Mouse (Mus musculus): ENCODE data around the gene Tns2. TPM values are rescaled to one million over a fixed set of nuclear protein-coding genes. Genes with fewer than 3 reads are reported as not detected.

Tns2 gene
- polyA plus RNA-seq, 1 experiment from 2014 or later = 4.4 TPM

Other genes starting within 250 kb of the Tns2 start
- 0.45 and 0.65 TPM in 2 replicates for gene Krt1, start 249.6 kb upstream of the Tns2 start, polyA plus RNA-seq (2015; fragmentation: Nextera tagmentation; extraction: Ambion mirVana)
- 0.63 and 0.78 TPM in 2 replicates for gene Krt77, start 230.7 kb upstream of the Tns2 start, polyA plus RNA-seq (2015; fragmentation: Nextera tagmentation; extraction: Ambion mirVana)
- gene Krt76, start 207.5 kb upstream of the Tns2 start, polyA plus RNA-seq (2015; fragmentation: Nextera tagmentation; extraction: Ambion mirVana) = 0.51 and 0.74 TPM in 2 replicates
- 1.2 and 43.4 TPM in 2 replicates for gene Krt4, start 175.7 kb upstream of the Tns2 start, polyA plus RNA-seq (2015; fragmentation: Nextera tagmentation; extraction: Ambion mirVana)
- 0.71 and 0.74 TPM in 2 replicates for gene Krt79, start 160.1 kb upstream of the Tns2 start, polyA plus RNA-seq (2015; fragmentation: Nextera tagmentation; extraction: Ambion mirVana)
- 0.43 and 0.50 TPM in 2 replicates for gene Krt78, start 146.1 kb upstream of the Tns2 start, polyA plus RNA-seq (2015; fragmentation: Nextera tagmentation; extraction: Ambion mirVana)
- 1,106 and 1,123 TPM in 2 replicates for gene Krt8, start 95.9 kb upstream of the Tns2 start, polyA plus RNA-seq (2015; fragmentation: Nextera tagmentation; extraction: Ambion mirVana)
- gene Krt18, start 72.2 kb upstream of the Tns2 start, polyA plus RNA-seq (2015; fragmentation: Nextera tagmentation; extraction: Ambion mirVana) = 1,281 and 1,324 TPM in 2 replicates
- 93.3 and 103 TPM in 2 replicates for gene Eif4b, start 26.6 kb upstream of the Tns2 start, polyA plus RNA-seq (2015; fragmentation: Nextera tagmentation; extraction: Ambion mirVana)
- 19.1 and 19.9 TPM in 2 replicates for gene Spryd3, start 35.8 kb downstream of the Tns2 start, polyA plus RNA-seq (2015; fragmentation: Nextera tagmentation; extraction: Ambion mirVana)
- gene Igfbp6, start 43.9 kb downstream of the Tns2 start, polyA plus RNA-seq (2015; fragmentation: Nextera tagmentation; extraction: Ambion mirVana) = 6.8 and 7.5 TPM in 2 replicates
- gene Soat2, start 50.1 kb downstream of the Tns2 start, polyA plus RNA-seq (2015; fragmentation: Nextera tagmentation; extraction: Ambion mirVana) = 1.0 and 1.1 TPM in 2 replicates
- gene Zfp740, start 102.8 kb downstream of the Tns2 start, polyA plus RNA-seq (2015; fragmentation: Nextera tagmentation; extraction: Ambion mirVana) = 48.8 and 64.9 TPM in 2 replicates
- 32.2 and 33.7 TPM in 2 replicates for gene Csad, start 104.3 kb downstream of the Tns2 start, polyA plus RNA-seq (2015; fragmentation: Nextera tagmentation; extraction: Ambion mirVana)
- 65.6 and 68.7 TPM in 2 replicates for gene Itgb7, start 131.5 kb downstream of the Tns2 start, polyA plus RNA-seq (2015; fragmentation: Nextera tagmentation; extraction: Ambion mirVana)
- gene Rarg, start 157.1 kb downstream of the Tns2 start, polyA plus RNA-seq (2015; fragmentation: Nextera tagmentation; extraction: Ambion mirVana) = 6.0 and 7.4 TPM in 2 replicates
- gene Gm9918, start 170.2 kb downstream of the Tns2 start, polyA plus RNA-seq (2015; fragmentation: Nextera tagmentation; extraction: Ambion mirVana) = 0.17 and 0.26 TPM in 2 replicates
- 53.5 and 55.1 TPM in 2 replicates for gene Mfsd5, start 179.0 kb downstream of the Tns2 start, polyA plus RNA-seq (2015; fragmentation: Nextera tagmentation; extraction: Ambion mirVana)
- 17.7 and 18.0 TPM in 2 replicates for gene Espl1, start 195.9 kb downstream of the Tns2 start, polyA plus RNA-seq (2015; fragmentation: Nextera tagmentation; extraction: Ambion mirVana)
- gene Pfdn5, start 225.7 kb downstream of the Tns2 start, polyA plus RNA-seq (2015; fragmentation: Nextera tagmentation; extraction: Ambion mirVana) = 446 and 454 TPM in 2 replicates
- gene Myg1, start 231.3 kb downstream of the Tns2 start, polyA plus RNA-seq (2015; fragmentation: Nextera tagmentation; extraction: Ambion mirVana) = 94.7 and 107 TPM in 2 replicates

Measured in thymus, postnatal 0 days (tissue).